Mouse (Mus musculus) CD4-positive, CD25-positive, alpha-beta regulatory T cell, adult 2 months (primary cell): ENCODE results near the gene Exosc6.
"Not testable (repeated sequence)": the region's sequence is repeated elsewhere in the genome, so short reads cannot be mapped to it uniquely, and the experiment has no call there.

ENCODE experiments used
- DNase-seq: peaks from one replicate; pipeline ENCODE4 v3.0.0-alpha.2; 2012; ENCODE audit warnings: low read depth, low spot score

Exosc6 gene

GRCm38 (mm10) chr8:111061688-111062071, 5.5 kb downstream of the Exosc6 start:
- no peak for DNase-seq

GRCm38 (mm10) chr8:111062072-111062757, 6.1 kb downstream of the Exosc6 start:
- peak; percentile 83 for DNase-seq

GRCm38 (mm10) chr8:111062893-111063292, 6.8 kb downstream of the Exosc6 start:
- DNase-seq: no peak

GRCm38 (mm10) chr8:111066308-111066707, 10.2 kb downstream of the Exosc6 start:
- no peak for DNase-seq

GRCm38 (mm10) chr8:111067439-111067838, 11.3 kb downstream of the Exosc6 start:
- no peak for DNase-seq

- DNase-seq: not testable (repeated sequence)
Measured at GRCm38 (mm10) chr8:111068660-111069059, 12.5 kb downstream of the Exosc6 start.

GRCm38 (mm10) chr8:111075926-111076325, 19.8 kb downstream of the Exosc6 start:
- no peak for DNase-seq

GRCm38 (mm10) chr8:111079461-111079860, 23.3 kb downstream of the Exosc6 start:
- no peak for DNase-seq

GRCm38 (mm10) chr8:111079861-111080271, 23.7 kb downstream of the Exosc6 start:
- DNase-seq: no peak

GRCm38 (mm10) chr8:111081580-111082258, 25.6 kb downstream of the Exosc6 start:
- DNase-seq: no peak

GRCm38 (mm10) chr8:111083936-111084335, 27.8 kb downstream of the Exosc6 start:
- not testable (repeated sequence) for DNase-seq

- DNase-seq: peak; percentile 89
Measured at GRCm38 (mm10) chr8:111090126-111090525, 34.0 kb downstream of the Exosc6 start.

- no peak for DNase-seq
Measured at GRCm38 (mm10) chr8:111091706-111092105, 35.6 kb downstream of the Exosc6 start.

- not testable (repeated sequence) for DNase-seq
Measured at GRCm38 (mm10) chr8:111092326-111092725, 36.2 kb downstream of the Exosc6 start, which contains the start of gene Clec18a. TSS of gene Clec18a (minus strand) at chr8:111092426.

- peak; percentile 96 for DNase-seq
Measured at GRCm38 (mm10) chr8:111093865-111094718, 38.0 kb downstream of the Exosc6 start, which contains the start of gene Pdpr. TSS of gene Pdpr (plus strand) at chr8:111094630.

GRCm38 (mm10) chr8:111094719-111095302, 38.7 kb downstream of the Exosc6 start:
- DNase-seq: peak; percentile 48
